8 mouse cellular contexts compared by ENCODE assay signal in the genomic region with DNA sequence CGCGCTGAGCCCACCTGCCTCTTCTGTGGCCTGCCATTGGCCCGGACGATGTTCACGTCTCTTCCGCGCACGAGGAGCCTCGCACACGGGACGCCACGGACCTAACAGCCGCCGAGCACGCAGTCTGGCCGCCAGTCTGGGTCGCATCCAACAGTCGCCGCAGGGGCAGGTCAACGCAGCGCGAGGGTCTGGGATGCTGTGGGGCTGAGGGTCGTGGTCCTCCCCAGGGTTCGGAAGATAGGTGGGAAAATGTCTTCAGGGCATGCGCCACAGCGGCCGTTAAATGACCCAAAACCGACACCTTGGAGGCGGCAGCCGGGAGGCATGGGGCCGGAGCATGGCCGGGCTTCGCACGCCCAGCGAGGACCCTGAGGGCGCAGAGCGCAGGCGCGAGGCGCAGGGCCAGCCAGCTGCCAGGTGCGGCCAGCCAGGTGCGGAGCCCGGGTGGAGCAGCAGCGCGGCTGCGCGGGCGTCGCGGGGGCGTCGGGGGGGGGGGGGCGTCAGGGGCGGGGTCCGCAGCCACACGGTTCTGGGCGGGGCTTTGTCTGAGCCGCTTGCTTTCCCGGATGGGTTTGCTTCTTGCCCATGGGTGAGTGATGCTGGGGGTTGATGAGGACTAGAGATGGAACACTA. TPM values are rescaled to one million over a fixed set of nuclear protein-coding genes. Genes with fewer than 3 reads are reported as not detected.
A peak's percentile ranks its signal among the peaks of the same experiment; 100 is the strongest.
DNase-seq lines count a peak whose midpoint lies in the region; ATAC-seq lines count a peak whose summit lies in the region.

A gene (minus strand): TSS at position 445 of the 633 bp plus-strand sequence.

- no peaks in the 10 kb centered on the region for H3K4me1 ChIP-seq in kidney, embryonic 14.5 days (ENCODE audit: control insufficient read depth, insufficient read depth, low read length)
- H3K4me1 ChIP-seq in hindbrain, embryonic 14.5 days (replicated peaks; ENCODE audit: control insufficient read depth, insufficient read depth, low read length) = no peaks in the 10 kb centered on the region

- no peaks in the 10 kb centered on the region for H3K36me3 ChIP-seq in kidney, embryonic 14.5 days (ENCODE audit: control insufficient read depth, insufficient read depth, low read length)
- H3K36me3 ChIP-seq in hindbrain, embryonic 14.5 days (replicated peaks; ENCODE audit: control insufficient read depth, insufficient read depth) = no peaks in the 10 kb centered on the region

- no peak within 1 kb of the TSS for H3K27ac ChIP-seq in kidney, embryonic 14.5 days (ENCODE audit: low read depth, low read length)
- H3K27ac ChIP-seq in hindbrain, embryonic 14.5 days = no peak within 1 kb of the TSS

- 63% methylated on average over 52 of the region's 59 CpGs for WGBS in kidney, embryonic 14.5 days
- WGBS in hindbrain, embryonic 14.5 days = 57% methylated on average over 53 of the region's 59 CpGs

- H3K27me3 ChIP-seq in kidney, embryonic 14.5 days (ENCODE audit: control insufficient read depth, insufficient read depth, low read length) = no peaks in the 10 kb centered on the region
- no peaks in the 10 kb centered on the region for H3K27me3 ChIP-seq in hindbrain, embryonic 14.5 days (ENCODE audit: control insufficient read depth, insufficient read depth, low read length)

- H3K4me3 ChIP-seq in kidney, embryonic 14.5 days (ENCODE audit: low read length) = peak within 1 kb of the TSS; percentile 25
- peak within 1 kb of the TSS; percentile 24 for H3K4me3 ChIP-seq in hindbrain, embryonic 14.5 days (replicated peaks; ENCODE audit: low read length)

- peak within 1 kb of the TSS; percentile 42 for H3K4me2 ChIP-seq in kidney, embryonic 14.5 days (replicated peaks; ENCODE audit: low read depth, low read length)
- peak within 1 kb of the TSS; percentile 47 for H3K4me2 ChIP-seq in hindbrain, embryonic 14.5 days (replicated peaks)

- H3K9ac ChIP-seq in kidney, embryonic 14.5 days (ENCODE audit: low read depth, low read length) = no peak within 1 kb of the TSS
- peak within 1 kb of the TSS; percentile 24; the same call in 1 of the 2 replicates for H3K9ac ChIP-seq in hindbrain, embryonic 14.5 days

- no peak for DNase-seq in kidney, adult 9 months
- DNase-seq in embryo, embryonic 11 days = peak; percentile 62
- DNase-seq in hindbrain, embryonic 14.5 days (ENCODE audit: low spot score) = no peak
- peak; percentile 28 for DNase-seq in mesoderm, embryonic 11.5 days (ENCODE audit: low read depth, low spot score)
- peak; percentile 35 to 49 for DNase-seq in thymus, postnatal 36 days
- no peak for DNase-seq in B cell, adult 2 months
- DNase-seq in right cerebral cortex, postnatal 36 days (ENCODE audit: low spot score in 2 of 2) = no peak

- peaks cover 7% of the 10 kb centered on the region for H3K9me3 ChIP-seq in kidney, embryonic 14.5 days (ENCODE audit: control insufficient read depth, low read length)
- no peaks in the 10 kb centered on the region for H3K9me3 ChIP-seq in hindbrain, embryonic 14.5 days (ENCODE audit: control insufficient read depth, low read length)

- ATAC-seq in kidney, embryonic 14.5 days (ENCODE audit: low FRiP score, low TSS enrichment) = peak; percentile 76
- ATAC-seq in hindbrain, embryonic 14.5 days (ENCODE audit: low FRiP score) = peak; percentile 90

RNA-seq across cellular contexts. Expression of the gene that starts here (rescaled TPM):
- polyA plus RNA-seq in kidney, embryonic 14.5 days (2014; fragmentation: Nextera tagmentation; extraction: Ambion mirVana) = not detected in 2 replicates
- not detected in 2 replicates for polyA plus RNA-seq in hindbrain, embryonic 14.5 days (2014; fragmentation: Nextera tagmentation; extraction: Ambion mirVana)

Comparison
In these comparisons a context has a peak if more than half of its experiments do, and no peak if none do; other contexts are left out.
1. Peak in ATAC-seq, H3K4me3 ChIP-seq and H3K4me2 ChIP-seq in kidney, embryonic 14.5 days; RNA of the gene not detected or under 1 TPM.
2. Peak in ATAC-seq, H3K4me3 ChIP-seq, H3K9ac ChIP-seq and H3K4me2 ChIP-seq in hindbrain, embryonic 14.5 days; RNA of the gene not detected or under 1 TPM.
3. DNase-seq: peak in embryo, embryonic 11 days (single experiment), mesoderm, embryonic 11.5 days (single experiment) and thymus, postnatal 36 days (2 of 2); none in kidney, adult 9 months (single experiment), hindbrain, embryonic 14.5 days (single experiment), B cell, adult 2 months (0 of 2) and right cerebral cortex, postnatal 36 days (0 of 2).